Mouse (Mus musculus) thymus, adult 2 months (tissue): ENCODE results near the gene 3425401B19Rik. TPM values are rescaled to one million over a fixed set of nuclear protein-coding genes. Genes with fewer than 3 reads are reported as not detected.

ENCODE experiments used
- DNase-seq: peaks from one replicate; pipeline ENCODE4 v3.0.0; 2021
- H3K27ac ChIP-seq: fragments of 200-500 bp; 2 replicates; pipeline ENCODE4 v1.5.1; 2012; ENCODE audit warnings: low read length, control low read depth; ENCODE audit not compliant: control insufficient read depth, insufficient read depth
- H3K27me3 ChIP-seq: fragments of 200-500 bp; 2 replicates; pipeline ENCODE4 v1.6.1; 2012; ENCODE audit warnings: mild to moderate bottlenecking, low read length, moderate library complexity, mixed read lengths; ENCODE audit not compliant: control insufficient read depth, insufficient read depth
- H3K36me3 ChIP-seq: fragments of 200-500 bp; 2 replicates; pipeline ENCODE4 v1.6.1; 2012; ENCODE audit warnings: mild to moderate bottlenecking, low read length, moderate library complexity; ENCODE audit not compliant: control insufficient read depth, insufficient read depth
- H3K4me1 ChIP-seq: fragments of 200-500 bp; replicated peaks from 2 replicates; pipeline ENCODE4 v1.6.1; 2012; ENCODE audit warnings: low read length; ENCODE audit not compliant: control insufficient read depth, insufficient read depth
- H3K4me3 ChIP-seq: fragments of 200-500 bp; 2 replicates; pipeline ENCODE4 v1.5.1; 2012; ENCODE audit warnings: mild to moderate bottlenecking, low read length, control low read depth, moderate library complexity; ENCODE audit not compliant: control insufficient read depth, insufficient read depth
- CTCF ChIP-seq: fragments of 200-500 bp; IDR thresholded peaks from 2 replicates; pipeline ENCODE4 v1.5.1; 2012; ENCODE audit warnings: mild to moderate bottlenecking, control low read depth, low read length, moderate library complexity, borderline replicate concordance; ENCODE audit not compliant: control insufficient read depth, poor library complexity, insufficient read depth; ENCODE audit errors: extremely low read depth
- POLR2A ChIP-seq: fragments of 200-500 bp; IDR thresholded peaks from 2 replicates; pipeline ENCODE4 v1.6.1; 2012; ENCODE audit warnings: mild to moderate bottlenecking, low read length, control low read depth, moderate library complexity; ENCODE audit not compliant: control insufficient read depth, poor library complexity, insufficient read depth; ENCODE audit errors: extremely low read depth
- WGBS: fragments of 180-500 bp; shearing (Covaris S2); methylation state at CpG from one replicate; pipeline ENCODE4 v1.1.7; 2018; 5-methylcytosine and 5-hydroxymethylcytosine counted together
- polyA plus RNA-seq: library from polyadenylated mRNA; depleted of rRNA; stranded (reverse); fragments of >200 nt; gene quantifications from 2 replicates; pipeline ENCODE4 v1.2.3, GENCODE M21; 2012

Gene 3425401B19Rik
- polyA plus RNA-seq, 1 experiment, result 0.81 TPM

DNA sequence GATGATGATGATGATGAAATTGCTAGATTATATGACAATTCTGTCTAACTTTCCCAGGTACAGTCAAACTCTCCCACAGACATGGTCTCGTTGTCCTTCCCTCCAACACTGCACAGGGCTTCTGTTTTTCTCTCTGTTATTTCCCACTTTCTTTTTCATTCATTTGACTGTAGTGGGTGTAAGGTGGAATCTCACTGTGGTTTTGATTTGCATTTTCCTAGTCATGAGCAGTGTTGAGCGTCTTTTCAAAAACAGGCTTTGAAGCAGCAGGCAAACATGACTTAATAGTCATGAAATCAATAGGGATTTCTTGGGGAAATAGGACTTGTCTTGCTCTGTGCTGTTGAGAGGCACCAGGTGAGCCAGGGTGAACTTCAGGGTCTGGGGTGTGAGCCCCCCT, 11.3 kb upstream of the 3425401B19Rik start:
- DNase-seq, result no peak
- WGBS, result 77% methylated on average over 2 of the region's 2 CpGs
- no peak for TF ChIP-seq CTCF
- TF ChIP-seq POLR2A, result no peak

DNA sequence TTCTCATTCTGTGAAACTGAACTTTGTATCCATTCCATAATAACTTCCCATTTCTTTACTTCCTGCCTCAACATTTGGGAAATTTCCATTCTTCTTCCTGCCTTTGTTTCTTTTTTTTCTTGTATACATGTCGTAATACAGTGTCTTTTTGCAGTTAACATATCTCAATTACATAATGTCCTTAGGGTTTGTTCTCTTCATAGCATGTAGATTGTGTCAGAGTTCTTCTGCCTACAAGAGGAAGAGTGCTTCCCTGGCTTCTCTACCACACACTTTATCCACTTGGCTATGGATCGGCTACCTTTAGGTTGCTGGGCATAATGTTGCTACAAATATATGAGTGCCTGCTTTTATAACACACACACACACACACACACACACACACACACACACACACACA, 10.8 kb upstream of the 3425401B19Rik start:
- no peak for DNase-seq
- 84% methylated on average over 2 of the region's 2 CpGs for WGBS
- Histone ChIP-seq H3K27me3 (no peaks in the 10 kb centered on the region), H3K4me3 (no peak overlapping the region), H3K4me1 (no peaks in the 10 kb centered on the region), H3K27ac (no peak overlapping the region), H3K36me3 (no peaks in the 10 kb centered on the region)
- TF ChIP-seq POLR2A (no peak), CTCF (no peak)

More for the DNA sequence above, 11.3 kb upstream of the 3425401B19Rik start:
- no peaks in the 10 kb centered on the region for H3K27me3 ChIP-seq
- H3K4me3 ChIP-seq, result no peak overlapping the region
- H3K4me1 ChIP-seq, result no peaks in the 10 kb centered on the region
- H3K27ac ChIP-seq, result no peak overlapping the region
- H3K36me3 ChIP-seq, result no peaks in the 10 kb centered on the region

DNA sequence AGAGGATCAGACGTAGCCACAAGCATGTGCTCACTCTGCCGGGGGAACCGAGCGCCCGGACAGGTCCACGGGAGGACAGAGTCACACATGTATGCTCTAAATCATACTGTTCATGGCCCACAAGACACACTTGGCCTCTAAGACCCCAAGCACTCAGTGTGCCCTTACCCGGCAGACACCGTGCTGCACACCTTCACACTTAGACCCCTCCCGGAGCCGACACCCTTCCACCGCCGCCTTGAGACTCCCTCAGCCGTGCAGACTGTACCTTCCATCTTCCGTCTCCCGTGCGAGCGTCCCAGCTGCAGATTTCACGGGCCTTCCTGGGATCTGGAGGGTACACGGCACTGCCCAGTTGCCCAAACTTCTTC, 373 bp downstream of the 3425401B19Rik start:
- H3K27ac ChIP-seq, result no peak overlapping the region
- H3K36me3 ChIP-seq, result no peaks in the 10 kb centered on the region
- 92% methylated on average over 19 of the region's 19 CpGs for WGBS
- DNase-seq, result no peak
- no peak for TF ChIP-seq CTCF
- no peak for TF ChIP-seq POLR2A
- no peaks in the 10 kb centered on the region for H3K27me3 ChIP-seq
- H3K4me1 ChIP-seq, result no peaks in the 10 kb centered on the region
- H3K4me3 ChIP-seq, result no peak overlapping the region

DNA sequence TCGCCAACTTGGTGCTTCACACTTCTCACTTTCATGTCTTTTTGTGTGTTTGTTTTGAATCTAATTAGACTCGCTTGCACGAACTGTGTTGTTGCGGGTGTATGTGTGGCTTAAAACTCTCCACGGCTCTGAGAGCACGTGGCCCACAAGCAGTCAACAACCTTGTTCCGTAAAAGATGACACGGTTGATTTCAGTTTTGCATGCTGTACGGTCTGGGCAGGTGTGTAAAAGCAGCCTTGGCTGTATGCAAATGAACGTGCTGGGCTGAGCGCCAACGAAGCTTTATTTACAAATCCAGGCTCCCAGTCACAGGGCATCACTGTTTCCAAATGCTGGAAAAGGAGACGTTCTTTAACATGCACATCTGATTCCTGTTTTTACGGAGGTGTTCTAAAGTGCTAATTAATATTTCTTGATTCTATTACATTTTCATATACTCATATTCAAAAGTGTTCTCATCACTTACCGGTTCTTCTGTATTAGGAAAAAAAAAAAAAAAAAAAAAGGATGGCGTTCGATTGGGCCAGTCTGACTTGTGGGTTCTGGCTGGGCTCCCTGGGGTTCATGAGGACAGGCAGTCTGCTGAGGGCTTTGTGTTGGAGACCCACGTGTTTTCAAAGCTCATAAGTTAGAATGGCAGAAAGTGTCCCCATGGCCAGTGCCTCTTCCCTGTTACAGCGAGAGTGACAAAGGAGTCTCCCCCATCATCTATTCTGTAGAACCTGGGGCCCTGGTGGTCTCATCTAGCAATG, 935 bp downstream of the 3425401B19Rik start:
- TF ChIP-seq POLR2A (no peak), CTCF (no peak)
- Histone ChIP-seq H3K4me3 (no peak overlapping the region), H3K27me3 (no peaks in the 10 kb centered on the region), H3K27ac (no peak overlapping the region), H3K4me1 (no peaks in the 10 kb centered on the region), H3K36me3 (no peaks in the 10 kb centered on the region)
- 77% methylated on average over 19 of the region's 19 CpGs for WGBS
- no peak for DNase-seq

DNA sequence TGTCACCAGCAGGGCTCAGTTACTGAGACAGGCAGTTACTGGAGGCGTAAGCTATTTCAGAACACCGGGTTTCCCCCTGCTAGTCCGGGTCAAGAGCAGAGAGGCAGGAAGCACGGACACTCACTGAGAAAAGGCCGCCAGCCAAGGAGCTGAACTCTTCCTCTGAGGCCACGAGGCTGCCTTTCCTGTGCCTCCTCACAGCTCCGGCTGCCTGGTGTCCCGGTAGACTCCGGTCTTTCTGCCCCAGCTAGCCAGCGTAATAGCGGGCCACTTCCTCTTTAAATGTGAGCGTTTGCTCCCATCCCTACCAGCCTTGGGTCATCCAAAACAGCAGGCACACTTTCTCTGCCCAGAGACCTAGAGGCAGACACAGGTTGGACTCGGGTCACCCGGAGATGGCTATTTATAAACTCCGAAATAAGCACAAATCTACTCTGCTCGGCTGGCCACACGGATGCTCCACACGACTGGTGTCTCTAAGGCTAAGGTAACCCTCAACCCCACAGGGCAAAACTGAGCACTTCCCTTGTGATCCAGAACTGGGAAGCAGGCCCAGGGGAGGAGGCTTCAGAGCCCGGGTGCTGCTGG, 1.7 kb downstream of the 3425401B19Rik start:
- Histone ChIP-seq H3K36me3 (no peaks in the 10 kb centered on the region), H3K4me3 (no peak overlapping the region), H3K27me3 (no peaks in the 10 kb centered on the region), H3K27ac (no peak overlapping the region), H3K4me1 (no peaks in the 10 kb centered on the region)
- DNase-seq, result no peak
- WGBS, result 29% methylated on average over 19 of the region's 19 CpGs
- TF ChIP-seq POLR2A (no peak), CTCF (no peak)

DNA sequence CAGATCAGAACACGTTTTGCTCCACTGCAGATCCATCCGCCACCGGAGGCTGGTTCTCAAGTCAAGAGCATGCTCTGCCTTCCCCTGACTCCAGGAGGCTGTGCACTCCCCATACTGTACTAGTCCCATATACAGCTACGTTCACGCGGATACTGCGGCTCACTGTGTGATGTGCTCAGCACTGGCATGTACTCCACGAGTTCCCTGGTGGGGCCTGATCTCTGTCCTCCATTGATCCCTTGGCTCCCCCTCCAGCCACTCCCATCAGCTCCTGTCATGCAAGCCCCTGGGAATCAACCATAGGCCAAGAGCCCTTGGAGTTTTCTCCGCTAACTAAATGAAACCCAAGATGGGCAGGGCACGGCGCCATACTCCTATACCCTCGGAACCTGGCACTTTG, 2.6 kb downstream of the 3425401B19Rik start:
- WGBS, result 94% methylated on average over 12 of the region's 12 CpGs
- TF ChIP-seq POLR2A, result no peak
- no peak overlapping the region for H3K4me3 ChIP-seq
- H3K4me1 ChIP-seq, result no peaks in the 10 kb centered on the region
- no peak overlapping the region for H3K27ac ChIP-seq
- DNase-seq, result no peak
- H3K27me3 ChIP-seq, result no peaks in the 10 kb centered on the region
- no peaks in the 10 kb centered on the region for H3K36me3 ChIP-seq
